Mouse (Mus musculus): Measurements from ENCODE around the gene Lexm.

GRCm38 (mm10) chr4:106590871-106591270 lies 26.2 kb downstream of the Lexm start:
- no peak for TF ChIP-seq POLR2A (IDR thresholded peaks at IDR 0.05; ENCODE audit: insufficient read depth, low read depth, low read length)
- no peak for TF ChIP-seq CTCF (IDR thresholded peaks at IDR 0.05)
